Mouse (Mus musculus): ENCODE data around the gene Gsx1.

DNA sequence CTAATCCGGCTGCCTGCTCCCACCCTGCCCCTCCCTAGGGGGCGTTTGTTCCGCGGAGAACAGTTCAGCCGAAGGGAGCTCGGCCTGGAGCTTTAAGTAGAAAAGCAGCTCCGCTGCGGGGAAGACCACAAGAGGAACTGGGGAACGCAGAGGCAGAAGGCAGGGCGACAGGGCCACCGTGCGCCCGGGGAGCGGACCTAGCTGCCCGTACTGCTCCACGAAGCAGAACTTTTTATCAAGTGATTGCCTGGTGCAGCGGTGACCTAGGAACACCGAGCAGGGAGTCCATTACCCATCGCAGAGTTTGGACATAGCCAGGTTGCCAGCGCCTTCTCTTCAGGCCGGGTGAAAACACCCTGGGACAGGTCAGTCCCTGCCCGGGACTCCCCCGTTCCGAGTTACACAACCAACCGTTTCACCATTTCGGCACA, 2.5 kb upstream of the Gsx1 start:
- TF ChIP-seq POLR2A (IDR thresholded peaks at IDR 0.05; ENCODE audit: insufficient read length, low read depth): no peak
- no peak for TF ChIP-seq SRF (IDR thresholded peaks at IDR 0.05; ENCODE audit: control insufficient read depth, insufficient read length, low read depth)
- no peak for TF ChIP-seq MYOD1 (IDR thresholded peaks at IDR 0.05; ENCODE audit: control insufficient read depth in 1 of 3, insufficient read length in 2 of 3, low read depth in 2 of 3)
- TF ChIP-seq MAX (IDR thresholded peaks at IDR 0.05; ENCODE audit: low read depth): no peak
- no peak for TF ChIP-seq USF1 (IDR thresholded peaks at IDR 0.05; ENCODE audit: low read depth)

Measured in myocyte (in vitro differentiated cells).